Mouse (Mus musculus): ENCODE data around the gene Mrpl49. TPM values are rescaled to one million over a fixed set of nuclear protein-coding genes. Genes with fewer than 3 reads are reported as not detected.

Mrpl49 gene
- total RNA-seq (2021) = 10 to 100 TPM; 25.8 TPM
- long read RNA-seq, experiment 1, transcript Mrpl49-201 (4 exons, 1,764 nt) = major isoform, 40 of 43 reads
- long read RNA-seq, experiment 1, partial matches to known transcripts = 0 of 43 reads
- long read RNA-seq, experiment 1, other reads (novel, unspliced or antisense) = 3 of 43 reads
- long read RNA-seq, experiment 2, transcript Mrpl49-201 (4 exons, 1,764 nt) = major isoform, 34 of 48 reads
- long read RNA-seq, experiment 2, partial matches to known transcripts = 0 of 48 reads
- long read RNA-seq, experiment 2, other reads (novel, unspliced or antisense) = 13 of 48 reads

- intact Hi-C loops (cut with DNase I) = no loop called here
- peak; percentile 98 for DNase-seq
Measured at GRCm38 (mm10) chr19:6057313-6058096, at the start of gene Mrpl49, which contains the start of gene Fau. Gene Mrpl49 (minus strand): TSS chr19:6057785. Gene Fau (plus strand): TSS chr19:6057844.

GRCm38 (mm10) chr19:6105586-6105985 lies 48.0 kb upstream of the Mrpl49 start, which contains the start of gene Naaladl1:
Gene Naaladl1 (plus strand): TSS chr19:6105782.
- DNase-seq = no peak
- intact Hi-C loops (cut with DNase I) = no loop called here

GRCm38 (mm10) chr19:6104476-6104875 lies 46.9 kb upstream of the Mrpl49 start:
- no peak for DNase-seq
- intact Hi-C loops (cut with DNase I) = no loop called here

GRCm38 (mm10) chr19:6102169-6102853 lies 44.7 kb upstream of the Mrpl49 start:
- no peak for DNase-seq
- intact Hi-C loops (cut with DNase I) = no loop called here

- intact Hi-C loops (cut with DNase I) = no loop called here
- DNase-seq = no peak
Measured at GRCm38 (mm10) chr19:6101186-6101585, 43.6 kb upstream of the Mrpl49 start.

GRCm38 (mm10) chr19:6097847-6098246 lies 40.3 kb upstream of the Mrpl49 start:
- DNase-seq = no peak
- intact Hi-C loops (cut with DNase I) = no loop called here

GRCm38 (mm10) chr19:6094119-6094518 lies 36.5 kb upstream of the Mrpl49 start, which contains the start of gene AC131692.1:
Gene AC131692.1 (plus strand): TSS chr19:6094419.
- intact Hi-C loops (cut with DNase I) = no loop called here
- no peak for DNase-seq

GRCm38 (mm10) chr19:6088841-6089240 lies 31.3 kb upstream of the Mrpl49 start:
- DNase-seq = no peak
- intact Hi-C loops (cut with DNase I) = no loop called here

GRCm38 (mm10) chr19:6085417-6085879 lies 27.9 kb upstream of the Mrpl49 start:
- intact Hi-C loops (cut with DNase I) = no loop called here

GRCm38 (mm10) chr19:6084478-6085248 lies 27.1 kb upstream of the Mrpl49 start, which contains the start of the genes Zfpl1 and Cdca5:
Gene Zfpl1 (minus strand): TSS chr19:6084956.
Gene Cdca5 (plus strand): TSS chr19:6084983.
- DNase-seq = peak; percentile 93 to 95
- intact Hi-C loops (cut with DNase I) = loop anchor here (1.0 to 5.0 kb wide), 2 partner anchors 25 to 33 kb away; partner anchors contain the start of gene Sac3d1

More at GRCm38 (mm10) chr19:6085417-6085879, 27.9 kb upstream of the Mrpl49 start:
- DNase-seq = no peak

- no peak for DNase-seq
- intact Hi-C loops (cut with DNase I) = loop anchor here (5.0 kb wide), 1 partner anchor 35 kb away; the partner anchor contains the start of gene Sac3d1
Measured at GRCm38 (mm10) chr19:6082156-6082555, 24.6 kb upstream of the Mrpl49 start, which contains the start of gene Gm28374. Gene Gm28374 (minus strand): TSS chr19:6082256.

GRCm38 (mm10) chr19:6079983-6080480 lies 22.4 kb upstream of the Mrpl49 start, which contains the start of gene Tmem262:
Gene Tmem262 (plus strand): TSS chr19:6080033.
- DNase-seq = no peak
- intact Hi-C loops (cut with DNase I) = loop anchor here (5.0 kb wide), 1 partner anchor 37 kb away; the partner anchor contains the start of gene Sac3d1

- intact Hi-C loops (cut with DNase I) = no loop called here
- DNase-seq = peak; percentile 70 to 81
Measured at GRCm38 (mm10) chr19:6076564-6077393, 19.2 kb upstream of the Mrpl49 start, which contains the start of gene Vps51. Gene Vps51 (minus strand): TSS chr19:6077231.

- DNase-seq = no peak
- intact Hi-C loops (cut with DNase I) = no loop called here
Measured at GRCm38 (mm10) chr19:6073889-6074288, 16.3 kb upstream of the Mrpl49 start.

- no peak for DNase-seq
- intact Hi-C loops (cut with DNase I) = no loop called here
Measured at GRCm38 (mm10) chr19:6071261-6071660, 13.7 kb upstream of the Mrpl49 start.

GRCm38 (mm10) chr19:6070571-6071250 lies 13.1 kb upstream of the Mrpl49 start:
- no peak for DNase-seq
- intact Hi-C loops (cut with DNase I) = no loop called here

GRCm38 (mm10) chr19:6069851-6070250 lies 12.3 kb upstream of the Mrpl49 start:
- no peak for DNase-seq
- intact Hi-C loops (cut with DNase I) = no loop called here

GRCm38 (mm10) chr19:6068951-6069350 lies 11.4 kb upstream of the Mrpl49 start:
- DNase-seq = no peak
- intact Hi-C loops (cut with DNase I) = no loop called here

Data from gastrocnemius, postnatal 36 days (tissue).